Mouse (Mus musculus): ENCODE data around the gene Whamm. TPM values are rescaled to one million over a fixed set of nuclear protein-coding genes. Genes with fewer than 3 reads are reported as not detected.

Whamm gene
- polyA plus RNA-seq, 1 experiment from 2014 or later, result 8.2 TPM

GRCm38 (mm10) chr7:81567396-81567795, 3.7 kb upstream of the Whamm start:
- no peak overlapping the region for H3K9ac ChIP-seq (ENCODE audit: low read depth, low read length)
- H3K27me3 ChIP-seq (ENCODE audit: control insufficient read depth, insufficient read depth, low read length), result no peaks in the 10 kb centered on the region
- H3K4me1 ChIP-seq (ENCODE audit: control insufficient read depth, insufficient read depth, low read length), result 0 out of 2 replicates have a peak, but pooled peaks cover 5% of the 10 kb centered on the region
- no peak overlapping the region for H3K4me3 ChIP-seq (ENCODE audit: low read length)
- WGBS, result 88% methylated on average over 5 of the region's 5 CpGs
- H3K36me3 ChIP-seq (ENCODE audit: control insufficient read depth, insufficient read depth, low read length), result no peaks in the 10 kb centered on the region
- H3K27ac ChIP-seq (ENCODE audit: low read depth, low read length), result no peak overlapping the region
- ATAC-seq (ENCODE audit: low FRiP score, low TSS enrichment), result no peak
- H3K9me3 ChIP-seq (ENCODE audit: control insufficient read depth, low read length), result no peaks in the 10 kb centered on the region
- no peak overlapping the region for H3K4me2 ChIP-seq (replicated peaks; ENCODE audit: low read depth, low read length)

GRCm38 (mm10) chr7:81569851-81570250, 1.2 kb upstream of the Whamm start:
- no peak overlapping the region for H3K4me3 ChIP-seq (ENCODE audit: low read length)
- WGBS, result 100% methylated on average over 1 of the region's 1 CpGs
- ATAC-seq (ENCODE audit: low FRiP score, low TSS enrichment), result no peak
- H3K9ac ChIP-seq (ENCODE audit: low read depth, low read length), result no peak overlapping the region
- peaks cover 1% of the 10 kb centered on the region; the same call in 1 of the 2 replicates for H3K36me3 ChIP-seq (ENCODE audit: control insufficient read depth, insufficient read depth, low read length)
- no peak overlapping the region for H3K27ac ChIP-seq (ENCODE audit: low read depth, low read length)
- no peaks in the 10 kb centered on the region for H3K27me3 ChIP-seq (ENCODE audit: control insufficient read depth, insufficient read depth, low read length)
- 0 out of 2 replicates have a peak, but pooled peaks cover 6% of the 10 kb centered on the region for H3K4me1 ChIP-seq (ENCODE audit: control insufficient read depth, insufficient read depth, low read length)
- no peak overlapping the region for H3K4me2 ChIP-seq (replicated peaks; ENCODE audit: low read depth, low read length)
- no peaks in the 10 kb centered on the region for H3K9me3 ChIP-seq (ENCODE audit: control insufficient read depth, low read length)

GRCm38 (mm10) chr7:81570271-81570670, 795 bp upstream of the Whamm start:
- no peak overlapping the region for H3K27ac ChIP-seq (ENCODE audit: low read depth, low read length)
- no peaks in the 10 kb centered on the region for H3K27me3 ChIP-seq (ENCODE audit: control insufficient read depth, insufficient read depth, low read length)
- 0 out of 2 replicates have a peak, but pooled peaks cover 6% of the 10 kb centered on the region for H3K4me1 ChIP-seq (ENCODE audit: control insufficient read depth, insufficient read depth, low read length)
- no peak overlapping the region for H3K4me2 ChIP-seq (replicated peaks; ENCODE audit: low read depth, low read length)
- WGBS, result 90% methylated on average over 3 of the region's 3 CpGs
- H3K9ac ChIP-seq (ENCODE audit: low read depth, low read length), result no peak overlapping the region
- no peaks in the 10 kb centered on the region for H3K9me3 ChIP-seq (ENCODE audit: control insufficient read depth, low read length)
- peaks cover 2% of the 10 kb centered on the region; the same call in 1 of the 2 replicates for H3K36me3 ChIP-seq (ENCODE audit: control insufficient read depth, insufficient read depth, low read length)
- no peak overlapping the region for H3K4me3 ChIP-seq (ENCODE audit: low read length)
- ATAC-seq (ENCODE audit: low FRiP score, low TSS enrichment), result no peak

- peak overlapping the region; percentile 81 for H3K4me2 ChIP-seq (replicated peaks; ENCODE audit: low read depth, low read length)
- no peaks in the 10 kb centered on the region for H3K27me3 ChIP-seq (ENCODE audit: control insufficient read depth, insufficient read depth, low read length)
- no peak for ATAC-seq (ENCODE audit: low FRiP score, low TSS enrichment)
- H3K9ac ChIP-seq (ENCODE audit: low read depth, low read length), result 0 out of 2 replicates have a peak overlapping the region, but pooled peaks have one; percentile 85
- WGBS, result 5% methylated on average over 5 of the region's 5 CpGs
- H3K36me3 ChIP-seq (ENCODE audit: control insufficient read depth, insufficient read depth, low read length), result peaks cover 2% of the 10 kb centered on the region; the same call in 1 of the 2 replicates
- H3K27ac ChIP-seq (ENCODE audit: low read depth, low read length), result no peak overlapping the region
- H3K4me1 ChIP-seq (ENCODE audit: control insufficient read depth, insufficient read depth, low read length), result 0 out of 2 replicates have a peak, but pooled peaks cover 6% of the 10 kb centered on the region
- H3K9me3 ChIP-seq (ENCODE audit: control insufficient read depth, low read length), result no peaks in the 10 kb centered on the region
- peak overlapping the region; percentile 85 for H3K4me3 ChIP-seq (ENCODE audit: low read length)
Measured at GRCm38 (mm10) chr7:81570752-81571107, 336 bp upstream of the Whamm start.

- peak overlapping the region; percentile 81 for H3K4me2 ChIP-seq (replicated peaks; ENCODE audit: low read depth, low read length)
- no peak for ATAC-seq (ENCODE audit: low FRiP score, low TSS enrichment)
- WGBS, result 18% methylated on average over 15 of the region's 15 CpGs
- 0 out of 2 replicates have a peak, but pooled peaks cover 6% of the 10 kb centered on the region for H3K4me1 ChIP-seq (ENCODE audit: control insufficient read depth, insufficient read depth, low read length)
- H3K9ac ChIP-seq (ENCODE audit: low read depth, low read length), result peak overlapping the region; percentile 85
- H3K4me3 ChIP-seq (ENCODE audit: low read length), result peak overlapping the region; percentile 85
- H3K9me3 ChIP-seq (ENCODE audit: control insufficient read depth, low read length), result no peaks in the 10 kb centered on the region
- H3K27ac ChIP-seq (ENCODE audit: low read depth, low read length), result peak overlapping the region; percentile 93
- no peaks in the 10 kb centered on the region for H3K27me3 ChIP-seq (ENCODE audit: control insufficient read depth, insufficient read depth, low read length)
- peaks cover 2% of the 10 kb centered on the region; the same call in 1 of the 2 replicates for H3K36me3 ChIP-seq (ENCODE audit: control insufficient read depth, insufficient read depth, low read length)
Measured at GRCm38 (mm10) chr7:81571941-81572441, 925 bp downstream of the Whamm start.

GRCm38 (mm10) chr7:81572610-81573268, 1.7 kb downstream of the Whamm start:
- H3K4me3 ChIP-seq (ENCODE audit: low read length), result peak overlapping the region; percentile 85; the same call in 1 of the 2 replicates
- peaks cover 2% of the 10 kb centered on the region; the same call in 1 of the 2 replicates for H3K36me3 ChIP-seq (ENCODE audit: control insufficient read depth, insufficient read depth, low read length)
- H3K27me3 ChIP-seq (ENCODE audit: control insufficient read depth, insufficient read depth, low read length), result no peaks in the 10 kb centered on the region
- H3K27ac ChIP-seq (ENCODE audit: low read depth, low read length), result no peak overlapping the region
- H3K9me3 ChIP-seq (ENCODE audit: control insufficient read depth, low read length), result no peaks in the 10 kb centered on the region
- 73% methylated on average over 6 of the region's 6 CpGs for WGBS
- H3K9ac ChIP-seq (ENCODE audit: low read depth, low read length), result no peak overlapping the region; the same call in 1 of the 2 replicates
- peak overlapping the region; percentile 81; the same call in 1 of the 2 replicates for H3K4me2 ChIP-seq (replicated peaks; ENCODE audit: low read depth, low read length)
- 0 out of 2 replicates have a peak, but pooled peaks cover 6% of the 10 kb centered on the region for H3K4me1 ChIP-seq (ENCODE audit: control insufficient read depth, insufficient read depth, low read length)
- no peak for ATAC-seq (ENCODE audit: low FRiP score, low TSS enrichment)

GRCm38 (mm10) chr7:81573397-81573796, 2.3 kb downstream of the Whamm start:
- Histone ChIP-seq H3K27me3 (ENCODE audit: control insufficient read depth, insufficient read depth, low read length) (no peaks in the 10 kb centered on the region), H3K36me3 (ENCODE audit: control insufficient read depth, insufficient read depth, low read length) (peaks cover 5% of the 10 kb centered on the region; the same call in 1 of the 2 replicates), H3K9ac (ENCODE audit: low read depth, low read length) (no peak overlapping the region), H3K4me2 (replicated peaks; ENCODE audit: low read depth, low read length) (no peak overlapping the region), H3K4me1 (ENCODE audit: control insufficient read depth, insufficient read depth, low read length) (0 out of 2 replicates have a peak, but pooled peaks cover 6% of the 10 kb centered on the region), H3K9me3 (ENCODE audit: control insufficient read depth, low read length) (no peaks in the 10 kb centered on the region), H3K27ac (ENCODE audit: low read depth, low read length) (no peak overlapping the region), H3K4me3 (ENCODE audit: low read length) (no peak overlapping the region)
- 94% methylated on average over 6 of the region's 6 CpGs for WGBS
- ATAC-seq (ENCODE audit: low FRiP score, low TSS enrichment), result no peak

- 0 out of 2 replicates have a peak, but pooled peaks cover 6% of the 10 kb centered on the region for H3K4me1 ChIP-seq (ENCODE audit: control insufficient read depth, insufficient read depth, low read length)
- no peak overlapping the region for H3K9ac ChIP-seq (ENCODE audit: low read depth, low read length)
- H3K27me3 ChIP-seq (ENCODE audit: control insufficient read depth, insufficient read depth, low read length), result no peaks in the 10 kb centered on the region
- 95% methylated on average over 9 of the region's 9 CpGs for WGBS
- H3K4me3 ChIP-seq (ENCODE audit: low read length), result no peak overlapping the region
- H3K27ac ChIP-seq (ENCODE audit: low read depth, low read length), result no peak overlapping the region
- H3K36me3 ChIP-seq (ENCODE audit: control insufficient read depth, insufficient read depth, low read length), result peaks cover 5% of the 10 kb centered on the region; the same call in 1 of the 2 replicates
- no peak for ATAC-seq (ENCODE audit: low FRiP score, low TSS enrichment)
- H3K9me3 ChIP-seq (ENCODE audit: control insufficient read depth, low read length), result no peaks in the 10 kb centered on the region
- H3K4me2 ChIP-seq (replicated peaks; ENCODE audit: low read depth, low read length), result no peak overlapping the region
Measured at GRCm38 (mm10) chr7:81573821-81574220, 2.8 kb downstream of the Whamm start.

- H3K4me3 ChIP-seq (ENCODE audit: low read length), result no peak overlapping the region
- 0 out of 2 replicates have a peak, but pooled peaks cover 6% of the 10 kb centered on the region for H3K4me1 ChIP-seq (ENCODE audit: control insufficient read depth, insufficient read depth, low read length)
- WGBS, result 93% methylated on average over 10 of the region's 10 CpGs
- H3K9me3 ChIP-seq (ENCODE audit: control insufficient read depth, low read length), result no peaks in the 10 kb centered on the region
- H3K36me3 ChIP-seq (ENCODE audit: control insufficient read depth, insufficient read depth, low read length), result peaks cover 5% of the 10 kb centered on the region; the same call in 1 of the 2 replicates
- H3K27ac ChIP-seq (ENCODE audit: low read depth, low read length), result no peak overlapping the region
- H3K9ac ChIP-seq (ENCODE audit: low read depth, low read length), result no peak overlapping the region
- no peak overlapping the region for H3K4me2 ChIP-seq (replicated peaks; ENCODE audit: low read depth, low read length)
- no peaks in the 10 kb centered on the region for H3K27me3 ChIP-seq (ENCODE audit: control insufficient read depth, insufficient read depth, low read length)
- ATAC-seq (ENCODE audit: low FRiP score, low TSS enrichment), result no peak
Measured at GRCm38 (mm10) chr7:81575606-81576005, 4.5 kb downstream of the Whamm start.

Data from kidney, embryonic 14.5 days (tissue).